Mouse (Mus musculus) forebrain, embryonic 12.5 days (tissue): ENCODE data around the gene Gm49355. TPM values are rescaled to one million over a fixed set of nuclear protein-coding genes. Genes with fewer than 3 reads are reported as not detected.
A peak's percentile ranks its signal among the peaks of the same experiment; 100 is the strongest.
"Not testable (repeated sequence)": the region's sequence is repeated elsewhere in the genome, so short reads cannot be mapped to it uniquely, and the experiment has no call there.

ENCODE experiments used
- ATAC-seq: fragments of 200-750 bp; cut with Nextera tagmentation; 2 replicates; pipeline ENCODE4 v1.8.0; 2017; ENCODE audit warnings: moderate TSS enrichment; ENCODE audit not compliant: low FRiP score
- H3K27ac ChIP-seq: fragments of 300-500 bp; sonication (generic); 2 replicates; pipeline ENCODE4 v1.5.1; 2016; ENCODE audit warnings: mild to moderate bottlenecking
- H3K27me3 ChIP-seq: fragments of 300-500 bp; sonication (generic); 2 replicates; pipeline ENCODE4 v1.6.1; 2016; ENCODE audit warnings: mild to moderate bottlenecking
- H3K36me3 ChIP-seq: fragments of 300-500 bp; sonication (generic); replicated peaks from 2 replicates; pipeline ENCODE4 v1.6.1; 2016; ENCODE audit warnings: mild to moderate bottlenecking
- H3K4me1 ChIP-seq: fragments of 300-500 bp; sonication (generic); 2 replicates; pipeline ENCODE4 v1.6.1; 2016
- H3K4me2 ChIP-seq: fragments of 300-500 bp; sonication (generic); 2 replicates; pipeline ENCODE4 v1.6.1; 2016; ENCODE audit warnings: mild to moderate bottlenecking, moderate library complexity
- H3K4me3 ChIP-seq: fragments of 300-500 bp; sonication (generic); replicated peaks from 2 replicates; pipeline ENCODE4 v1.5.1; 2016; ENCODE audit warnings: mild to moderate bottlenecking
- H3K9ac ChIP-seq: fragments of 300-500 bp; sonication (generic); 2 replicates; pipeline ENCODE4 v1.6.1; 2016; ENCODE audit warnings: mild to moderate bottlenecking
- H3K9me3 ChIP-seq: fragments of 300-500 bp; sonication (generic); 2 replicates; pipeline ENCODE4 v1.6.1; 2016
- WGBS: fragments of 180-500 bp; shearing (Covaris S2); methylation state at CpG from one replicate; pipeline ENCODE4 v1.1.7; 2016; 5-methylcytosine and 5-hydroxymethylcytosine counted together
- polyA plus RNA-seq: library from polyadenylated mRNA; unstranded; fragments of >200 nt; fragmentation: Nextera tagmentation; extraction: Ambion mirVana; gene quantifications from 2 replicates; pipeline ENCODE4 v1.2.1, GENCODE M21; 2016

Gene Gm49355
- polyA plus RNA-seq, result 0.13 and 0.37 TPM in 2 replicates

DNA sequence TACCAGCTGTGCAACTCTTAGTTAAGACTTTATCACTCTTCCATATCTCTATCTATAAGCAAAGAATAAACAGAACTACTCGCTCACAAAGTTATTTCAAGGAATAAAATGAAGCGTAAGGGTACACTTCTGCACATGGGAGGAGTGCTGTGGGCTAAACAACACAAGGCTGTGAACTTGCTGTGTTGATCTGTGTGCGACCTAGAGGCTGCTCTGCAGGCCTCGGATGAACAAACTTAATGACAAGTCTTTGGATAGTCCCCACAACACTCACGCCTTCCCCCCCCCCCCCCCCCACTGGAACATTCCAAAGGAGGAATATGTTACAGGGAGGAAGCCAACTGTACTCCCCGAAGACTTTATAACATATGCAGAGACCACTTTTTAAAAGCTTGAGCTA, at the start of gene Gm49355:
Gm49355 (plus strand) TSS at position 336 of the 400 bp plus-strand sequence.
- peak; percentile 30 for ATAC-seq
- H3K27me3 ChIP-seq, result peaks cover 4% of the 10 kb centered on the region; the same call in 1 of the 2 replicates
- WGBS, result 83% methylated on average over 6 of the region's 6 CpGs
- H3K4me3 ChIP-seq, result peak within 1 kb of the TSS; percentile 80
- no peaks in the 10 kb centered on the region for H3K4me1 ChIP-seq
- H3K36me3 ChIP-seq, result no peaks in the 10 kb centered on the region
- H3K4me2 ChIP-seq, result peak within 1 kb of the TSS; percentile 79
- peak within 1 kb of the TSS; percentile 91 for H3K27ac ChIP-seq
- no peaks in the 10 kb centered on the region for H3K9me3 ChIP-seq
- H3K9ac ChIP-seq, result peak within 1 kb of the TSS; percentile 80

DNA sequence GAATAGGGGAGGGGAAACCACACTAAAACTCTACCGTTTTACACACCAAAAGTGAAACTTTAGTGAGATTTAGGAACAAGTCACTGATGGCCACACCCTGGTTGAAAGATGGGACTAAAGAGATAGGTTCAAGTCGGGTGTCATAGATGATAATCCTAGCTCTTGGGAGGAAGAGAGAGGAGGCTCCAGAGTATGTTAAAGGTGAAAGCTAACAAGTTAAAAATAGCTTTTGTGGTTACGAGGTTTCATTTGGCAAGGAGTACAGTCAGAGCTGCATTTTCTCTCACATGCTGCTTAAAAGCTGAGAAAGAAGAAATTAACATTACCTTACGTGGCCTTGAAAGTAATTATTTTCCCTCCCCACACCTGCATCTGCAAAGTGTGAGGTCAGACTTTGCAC, 40.0 kb upstream of the Gm49355 start:
- ATAC-seq, result no peak
- Histone ChIP-seq H3K9me3 (no peaks in the 10 kb centered on the region), H3K4me2 (no peak overlapping the region), H3K27me3 (no peaks in the 10 kb centered on the region), H3K27ac (no peak overlapping the region), H3K4me3 (no peak overlapping the region), H3K9ac (no peak overlapping the region), H3K4me1 (0 out of 2 replicates have a peak, but pooled peaks cover 2% of the 10 kb centered on the region), H3K36me3 (no peaks in the 10 kb centered on the region)
- WGBS, result 78% methylated on average over 4 of the region's 4 CpGs

DNA sequence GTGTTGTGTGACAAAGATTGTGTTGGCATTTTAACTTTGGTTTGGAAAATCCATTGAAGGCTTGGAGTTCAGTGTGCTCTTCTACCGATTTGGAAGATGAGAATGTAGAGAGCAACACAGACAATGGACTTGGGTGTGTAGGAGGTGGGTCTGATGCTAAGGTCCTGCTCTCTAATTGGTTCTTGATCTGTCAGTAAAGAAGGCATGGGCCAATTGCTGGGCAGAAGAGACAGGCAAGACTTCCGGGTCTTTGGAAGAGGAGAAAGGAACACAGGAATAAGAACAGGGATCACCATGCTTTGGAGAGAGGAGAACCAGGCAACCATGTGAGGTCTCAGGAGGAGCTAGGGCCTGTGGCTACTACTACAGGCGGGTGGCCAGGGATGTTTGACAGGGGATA, 7.7 kb upstream of the Gm49355 start:
- no peak for ATAC-seq

DNA sequence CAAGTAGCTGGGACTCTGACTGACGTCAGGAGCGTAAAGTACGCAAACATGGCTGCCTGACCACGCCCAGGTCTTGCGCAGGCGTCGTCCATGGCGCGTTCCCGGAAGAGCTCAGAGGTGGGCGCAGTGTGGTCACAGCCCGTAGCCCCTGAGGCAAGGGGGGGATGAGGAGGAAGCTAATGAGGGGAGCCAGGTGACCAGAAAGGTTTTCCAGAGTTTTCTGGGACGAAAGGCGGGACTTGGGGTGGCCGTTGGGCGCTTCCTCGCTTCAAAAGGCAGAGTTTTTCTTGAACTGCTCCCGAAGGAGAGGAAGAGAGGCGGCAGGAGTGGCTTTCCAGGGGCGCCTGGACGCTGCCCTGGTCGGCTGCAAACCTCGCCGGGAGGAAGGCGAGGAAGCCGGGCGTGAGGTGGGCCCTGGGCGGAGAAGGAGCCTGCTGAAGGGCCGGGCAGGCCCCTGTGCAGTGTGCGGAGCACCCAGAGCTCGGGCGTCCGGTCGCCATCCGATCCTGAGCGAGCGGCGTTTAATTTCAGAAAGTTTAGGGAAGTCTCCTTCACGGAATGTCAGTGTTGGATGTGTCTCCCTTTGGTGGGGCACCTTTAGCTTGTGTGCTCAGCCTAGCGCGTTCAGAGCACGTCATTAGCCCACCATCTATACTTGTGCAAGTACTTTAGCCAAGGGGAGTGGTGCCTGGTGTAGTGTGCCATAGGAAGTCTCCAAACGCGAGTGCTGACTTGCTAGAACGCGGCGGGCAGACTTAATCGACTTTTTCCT, 551 bp downstream of the Gm49355 start, which contains the start of gene 3830406C13Rik:
3830406C13Rik (plus strand) TSS at position 33 of the 772 bp plus-strand sequence.
- WGBS, result 2% methylated on average over 48 of the region's 48 CpGs
- peak; percentile 99 for ATAC-seq
- H3K9me3 ChIP-seq, result no peaks in the 10 kb centered on the region
- peak within 1 kb of the TSS; percentile 79 for H3K4me2 ChIP-seq
- H3K27me3 ChIP-seq, result peaks cover 4% of the 10 kb centered on the region; the same call in 1 of the 2 replicates
- peak within 1 kb of the TSS; percentile 80 for H3K4me3 ChIP-seq
- peak within 1 kb of the TSS; percentile 80 for H3K9ac ChIP-seq
- H3K36me3 ChIP-seq, result no peaks in the 10 kb centered on the region
- H3K4me1 ChIP-seq, result no peaks in the 10 kb centered on the region
- H3K27ac ChIP-seq, result peak within 1 kb of the TSS; percentile 91

More for the DNA sequence above, 7.7 kb upstream of the Gm49355 start:
- Histone ChIP-seq H3K9ac (no peak overlapping the region), H3K27me3 (0 out of 2 replicates have a peak, but pooled peaks cover 7% of the 10 kb centered on the region), H3K36me3 (no peaks in the 10 kb centered on the region), H3K4me2 (no peak overlapping the region), H3K4me1 (no peaks in the 10 kb centered on the region), H3K27ac (no peak overlapping the region), H3K4me3 (no peak overlapping the region), H3K9me3 (no peaks in the 10 kb centered on the region)
- WGBS, result 67% methylated on average over 3 of the region's 3 CpGs

DNA sequence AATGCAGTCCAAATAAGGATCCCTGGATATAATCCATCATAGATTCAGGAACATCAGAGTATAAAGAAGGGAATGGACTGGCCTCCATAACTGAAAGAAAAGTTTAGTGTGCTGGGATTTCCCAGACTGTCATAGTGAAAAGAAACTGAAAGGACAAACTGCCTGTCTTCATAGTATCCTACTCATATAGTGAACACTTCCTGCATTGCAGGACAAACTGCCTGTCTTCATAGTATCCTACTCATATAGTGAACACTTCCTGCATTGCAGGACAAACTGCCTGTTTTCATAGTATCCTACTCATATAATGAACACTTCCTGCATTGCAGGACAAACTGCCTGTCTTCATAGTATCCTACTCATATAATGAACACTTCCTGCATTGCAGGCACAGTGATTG, 6.0 kb downstream of the Gm49355 start:
- not testable (repeated sequence) for H3K36me3 ChIP-seq, H3K4me2 ChIP-seq, H3K27me3 ChIP-seq, ATAC-seq, H3K27ac ChIP-seq, H3K9ac ChIP-seq, H3K9me3 ChIP-seq, H3K4me3 ChIP-seq, H3K4me1 ChIP-seq

DNA sequence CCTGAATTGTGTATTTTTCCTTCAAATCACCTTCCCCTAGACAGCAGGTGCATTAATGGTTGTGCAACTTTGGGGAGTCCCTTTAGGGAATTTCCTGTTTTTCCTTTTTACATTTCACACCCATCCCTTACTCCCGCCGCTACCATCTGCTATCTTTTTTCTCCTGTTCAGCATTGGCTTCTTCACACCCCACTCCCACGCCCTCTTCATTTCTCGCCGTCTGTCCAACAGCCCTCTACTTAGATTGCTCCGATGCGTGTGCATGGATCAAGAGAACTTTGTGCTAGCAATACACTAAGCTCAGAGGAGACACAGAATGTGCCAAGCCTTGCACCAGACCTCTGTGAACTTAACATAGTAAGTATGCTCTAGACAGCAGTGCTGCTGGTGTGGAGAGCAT, 12.6 kb downstream of the Gm49355 start:
- H3K27ac ChIP-seq, result no peak overlapping the region
- no peaks in the 10 kb centered on the region for H3K27me3 ChIP-seq
- no peak overlapping the region for H3K4me3 ChIP-seq
- H3K4me2 ChIP-seq, result no peak overlapping the region
- peaks cover 8% of the 10 kb centered on the region for H3K4me1 ChIP-seq
- H3K36me3 ChIP-seq, result peaks cover 4% of the 10 kb centered on the region
- WGBS, result 90% methylated on average over 7 of the region's 7 CpGs
- no peak overlapping the region for H3K9ac ChIP-seq
- ATAC-seq, result no peak
- H3K9me3 ChIP-seq, result no peaks in the 10 kb centered on the region

DNA sequence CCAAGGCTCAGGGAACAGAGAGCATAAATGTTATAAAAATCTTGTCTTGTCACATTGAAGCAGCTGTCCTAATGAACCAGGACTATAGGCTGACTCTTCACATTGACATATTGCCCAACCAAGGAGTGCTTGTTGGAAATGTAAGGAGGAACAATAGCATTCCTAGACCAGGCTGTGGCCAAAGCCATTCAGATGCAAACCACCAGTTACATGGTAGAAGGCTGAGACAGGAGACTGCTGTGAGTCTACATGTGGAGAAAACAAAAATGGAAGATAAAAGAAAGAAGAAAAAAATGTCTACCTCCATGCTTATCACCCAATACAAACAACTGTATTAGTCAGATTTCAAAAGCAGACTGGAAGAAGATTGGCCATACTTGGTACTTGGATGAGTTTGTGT, 15.4 kb downstream of the Gm49355 start:
- Histone ChIP-seq H3K36me3 (peaks cover 4% of the 10 kb centered on the region), H3K4me3 (no peak overlapping the region), H3K9ac (no peak overlapping the region), H3K9me3 (no peaks in the 10 kb centered on the region), H3K27me3 (no peaks in the 10 kb centered on the region), H3K4me2 (no peak overlapping the region), H3K4me1 (peaks cover 8% of the 10 kb centered on the region), H3K27ac (no peak overlapping the region)
- ATAC-seq, result no peak; the same call in 1 of the 2 replicates

DNA sequence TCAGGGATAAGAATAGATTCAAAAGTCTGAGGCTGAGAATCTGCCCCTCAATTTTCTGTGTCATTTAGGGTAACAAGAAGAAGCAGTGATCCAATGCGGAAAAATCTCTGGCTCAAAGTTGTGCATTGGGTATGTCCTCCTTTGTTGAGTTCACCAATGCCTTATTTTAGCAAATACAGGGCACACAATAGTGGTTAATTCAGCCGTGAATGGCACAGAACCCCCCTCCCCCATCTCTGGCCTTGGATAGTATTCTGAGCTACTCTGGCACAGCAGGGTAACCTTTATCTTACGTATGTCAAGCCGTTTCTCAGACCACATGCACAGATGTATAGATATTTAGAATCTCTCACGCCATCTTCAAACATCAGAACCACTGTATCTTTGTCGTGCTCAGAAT, 15.9 kb downstream of the Gm49355 start:
- Histone ChIP-seq H3K4me1 (peaks cover 8% of the 10 kb centered on the region), H3K4me3 (no peak overlapping the region), H3K9me3 (no peaks in the 10 kb centered on the region), H3K9ac (no peak overlapping the region), H3K27me3 (no peaks in the 10 kb centered on the region), H3K4me2 (no peak overlapping the region), H3K36me3 (peaks cover 4% of the 10 kb centered on the region), H3K27ac (no peak overlapping the region)
- 19% methylated on average over 6 of the region's 6 CpGs for WGBS
- ATAC-seq, result peak; percentile 75

DNA sequence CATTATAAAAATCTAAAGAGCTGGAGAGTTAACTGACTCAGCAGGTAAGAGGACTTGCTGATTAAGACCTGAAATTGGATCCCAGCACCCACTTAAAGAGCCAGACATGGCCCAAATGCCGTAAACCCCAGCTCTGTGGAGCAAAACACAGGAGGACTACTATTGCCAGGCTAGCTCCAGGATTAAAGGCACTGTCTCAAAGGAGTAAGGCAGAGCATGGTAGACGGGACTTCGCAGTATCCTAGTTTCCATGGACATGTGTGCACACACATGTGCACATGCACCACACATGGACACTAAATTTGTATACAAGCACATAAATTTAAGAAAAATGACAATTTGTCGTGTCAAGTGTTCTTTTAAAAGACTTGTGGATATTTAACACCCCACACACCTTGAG, 16.5 kb downstream of the Gm49355 start:
- no peak overlapping the region for H3K4me2 ChIP-seq
- no peaks in the 10 kb centered on the region for H3K9me3 ChIP-seq
- no peaks in the 10 kb centered on the region for H3K27me3 ChIP-seq
- H3K4me1 ChIP-seq, result peaks cover 8% of the 10 kb centered on the region
- no peak overlapping the region for H3K9ac ChIP-seq
- no peak overlapping the region for H3K4me3 ChIP-seq
- H3K36me3 ChIP-seq, result peaks cover 4% of the 10 kb centered on the region
- H3K27ac ChIP-seq, result 0 out of 2 replicates have a peak overlapping the region, but pooled peaks have one; percentile 31
- ATAC-seq, result peak; percentile 19; the same call in 1 of the 2 replicates
- WGBS, result 70% methylated on average over 4 of the region's 4 CpGs

DNA sequence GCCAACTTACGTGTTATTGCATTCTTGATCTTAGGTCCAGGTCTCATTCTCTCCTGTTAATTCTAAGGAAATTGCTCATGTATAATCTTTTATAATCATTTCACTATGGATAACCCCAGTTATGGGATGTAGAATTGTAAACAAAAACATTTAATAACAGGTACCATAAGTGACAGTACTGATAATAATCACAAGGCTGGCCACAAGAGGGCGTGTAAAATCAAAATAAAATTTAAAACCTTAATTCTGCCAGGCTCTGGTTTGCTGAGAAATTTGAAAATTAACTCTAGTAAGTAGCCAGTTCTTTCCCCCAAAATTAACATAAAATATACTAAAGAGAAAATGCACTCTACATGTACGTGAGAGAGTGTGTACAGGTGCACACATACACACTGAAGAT, 16.9 kb downstream of the Gm49355 start:
- Histone ChIP-seq H3K27ac (no peak overlapping the region), H3K9ac (no peak overlapping the region), H3K36me3 (peaks cover 4% of the 10 kb centered on the region), H3K27me3 (no peaks in the 10 kb centered on the region), H3K9me3 (no peaks in the 10 kb centered on the region), H3K4me2 (no peak overlapping the region), H3K4me3 (no peak overlapping the region), H3K4me1 (peaks cover 8% of the 10 kb centered on the region)
- ATAC-seq, result peak; percentile 25; the same call in 1 of the 2 replicates
- WGBS, result 62% methylated on average over 3 of the region's 3 CpGs

DNA sequence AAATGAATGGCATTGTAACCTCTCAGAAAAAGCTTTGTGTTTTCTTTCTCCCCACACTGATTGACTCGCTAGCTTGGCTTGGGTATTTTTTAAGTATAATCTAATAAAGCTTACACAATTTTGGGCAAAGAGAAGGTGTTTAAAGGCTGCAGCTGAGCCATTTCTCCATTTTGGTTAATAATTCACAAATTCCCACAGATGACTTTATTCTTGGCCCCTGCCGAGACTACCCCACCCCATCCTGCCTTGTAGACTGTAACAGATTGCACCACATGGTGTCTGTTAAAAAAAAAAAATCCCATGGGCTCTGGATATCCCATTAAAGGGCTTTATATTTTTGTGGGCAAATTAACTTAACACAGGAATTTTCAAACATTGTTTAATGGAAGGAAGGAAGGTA, 19.3 kb downstream of the Gm49355 start:
- no peak overlapping the region for H3K9ac ChIP-seq
- peaks cover 2% of the 10 kb centered on the region; the same call in 1 of the 2 replicates for H3K36me3 ChIP-seq
- H3K4me3 ChIP-seq, result no peak overlapping the region
- no peak overlapping the region for H3K27ac ChIP-seq
- no peak for ATAC-seq
- peaks cover 8% of the 10 kb centered on the region for H3K4me1 ChIP-seq
- H3K4me2 ChIP-seq, result no peak overlapping the region
- WGBS, result 52% methylated on average over 2 of the region's 2 CpGs
- no peaks in the 10 kb centered on the region for H3K9me3 ChIP-seq
- no peaks in the 10 kb centered on the region for H3K27me3 ChIP-seq

DNA sequence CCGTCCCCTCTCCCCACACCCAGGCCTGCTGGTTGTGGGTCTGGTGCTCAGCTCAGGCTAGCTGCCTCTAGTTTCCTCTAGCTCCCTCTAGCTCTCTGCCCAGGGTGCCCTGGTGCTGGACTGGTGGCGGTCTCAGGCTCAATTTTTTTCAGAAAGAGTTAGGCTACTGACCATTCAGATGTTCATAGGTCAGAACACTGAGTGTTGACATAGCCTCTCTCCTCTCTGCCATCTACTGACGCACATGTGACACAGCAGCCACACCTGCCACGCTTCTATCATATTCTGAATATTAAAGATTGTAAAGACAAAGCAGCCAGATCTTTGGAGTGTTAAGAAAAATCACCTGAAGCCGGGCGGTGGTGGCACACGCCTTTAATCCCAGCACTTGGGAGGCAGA, 49.8 kb downstream of the Gm49355 start:
- peaks cover 83% of the 10 kb centered on the region for H3K27me3 ChIP-seq
- peaks cover 12% of the 10 kb centered on the region for H3K4me1 ChIP-seq
- no peak overlapping the region for H3K4me2 ChIP-seq
- no peak overlapping the region for H3K9ac ChIP-seq
- H3K9me3 ChIP-seq, result no peaks in the 10 kb centered on the region
- no peaks in the 10 kb centered on the region for H3K36me3 ChIP-seq
- ATAC-seq, result no peak
- H3K27ac ChIP-seq, result no peak overlapping the region
- 89% methylated on average over 7 of the region's 7 CpGs for WGBS
- no peak overlapping the region for H3K4me3 ChIP-seq

DNA sequence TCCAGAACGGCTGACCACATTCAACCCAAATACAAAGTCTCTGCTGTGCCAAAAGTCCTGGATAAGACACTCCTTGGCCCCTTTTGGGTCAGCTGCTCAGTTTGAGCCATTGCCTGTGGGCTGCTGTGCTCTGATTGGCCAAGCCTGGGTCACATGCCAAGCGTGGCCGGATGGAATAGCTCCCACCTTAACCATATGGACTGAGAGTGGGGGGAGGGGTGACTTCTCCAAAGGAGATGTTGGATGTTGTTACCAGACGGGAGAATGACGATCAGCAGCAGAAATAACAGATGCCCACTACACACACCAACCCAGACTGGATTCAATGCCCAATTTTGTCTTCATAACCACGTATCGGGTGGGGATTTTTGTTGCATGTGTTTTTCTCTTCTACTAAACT, 51.1 kb downstream of the Gm49355 start:
- H3K9ac ChIP-seq, result no peak overlapping the region
- no peaks in the 10 kb centered on the region for H3K9me3 ChIP-seq
- H3K36me3 ChIP-seq, result no peaks in the 10 kb centered on the region
- WGBS, result 56% methylated on average over 7 of the region's 7 CpGs
- no peak overlapping the region for H3K27ac ChIP-seq
- H3K4me2 ChIP-seq, result no peak overlapping the region
- peaks cover 22% of the 10 kb centered on the region for H3K4me1 ChIP-seq
- H3K27me3 ChIP-seq, result peaks cover 87% of the 10 kb centered on the region
- H3K4me3 ChIP-seq, result no peak overlapping the region
- ATAC-seq, result no peak
